Mouse (Mus musculus) C2C12 (cell line): ENCODE data around the gene 0610040J01Rik.

Source experiments
- CTCF ChIP-seq: IDR thresholded peaks from one replicate; pipeline ENCODE4 v1.5.1; 2011; ENCODE audit not compliant: control insufficient read depth, insufficient read depth, insufficient read length
- USF1 ChIP-seq: IDR thresholded peaks from one replicate; pipeline ENCODE4 v1.6.1; 2011; ENCODE audit warnings: low read depth, mild to moderate bottlenecking, control low read depth, moderate library complexity

GRCm38 (mm10) chr5:63879026-63879425, 66.9 kb downstream of the 0610040J01Rik start:
- TF ChIP-seq CTCF (no peak), USF1 (no peak)
